Mouse (Mus musculus): ENCODE measurements around the gene Prrg2. TPM values are rescaled to one million over a fixed set of nuclear protein-coding genes. Genes with fewer than 3 reads are reported as not detected.
"Not testable (repeated sequence)": the region's sequence is repeated elsewhere in the genome, so short reads cannot be mapped to it uniquely, and the experiment has no call there.

Prrg2 gene
- polyA plus RNA-seq, 1 experiment from 2014 or later = 22.3 TPM

- Histone ChIP-seq H3K4me2 (replicated peaks) (no peak overlapping the region), H3K9ac (no peak overlapping the region), H3K27ac (no peak overlapping the region), H3K9me3 (no peaks in the 10 kb centered on the region), H3K4me1 (peaks cover 5% of the 10 kb centered on the region), H3K4me3 (no peak overlapping the region), H3K27me3 (0 out of 2 replicates have a peak, but pooled peaks cover 6% of the 10 kb centered on the region), H3K36me3 (peaks cover 32% of the 10 kb centered on the region)
- no peak for ATAC-seq (ENCODE audit: low FRiP score, low read depth)
- 88% methylated on average over 15 of the region's 15 CpGs for WGBS
These were observed 37.9 kb downstream of the Prrg2 start for GRCm38 (mm10) chr7:45024281-45025248.

GRCm38 (mm10) chr7:45023711-45024110 lies 38.8 kb downstream of the Prrg2 start:
- not testable (repeated sequence) for H3K4me3 ChIP-seq; H3K27ac ChIP-seq; H3K4me2 ChIP-seq (replicated peaks); H3K27me3 ChIP-seq; H3K9ac ChIP-seq; H3K9me3 ChIP-seq; ATAC-seq (ENCODE audit: low FRiP score, low read depth)
- 85% methylated on average over 5 of the region's 5 CpGs for WGBS
- peaks cover 23% of the 10 kb centered on the region for H3K36me3 ChIP-seq
- H3K4me1 ChIP-seq = peaks cover 13% of the 10 kb centered on the region

GRCm38 (mm10) chr7:45020225-45020624 lies 42.3 kb downstream of the Prrg2 start:
- Histone ChIP-seq H3K9ac (0 out of 2 replicates have a peak overlapping the region, but pooled peaks have one; percentile 39), H3K27me3 (0 out of 2 replicates have a peak, but pooled peaks cover 6% of the 10 kb centered on the region), H3K36me3 (no peaks in the 10 kb centered on the region), H3K9me3 (no peaks in the 10 kb centered on the region), H3K27ac (no peak overlapping the region), H3K4me3 (no peak overlapping the region), H3K4me1 (peaks cover 19% of the 10 kb centered on the region), H3K4me2 (replicated peaks) (no peak overlapping the region)
- ATAC-seq (ENCODE audit: low FRiP score, low read depth) = no peak
- WGBS = 61% methylated on average over 9 of the region's 9 CpGs

GRCm38 (mm10) chr7:45019031-45019571 lies 43.4 kb downstream of the Prrg2 start:
- H3K4me2 ChIP-seq (replicated peaks) = peak overlapping the region; percentile 81
- 0 out of 2 replicates have a peak overlapping the region, but pooled peaks have one; percentile 28 for H3K27ac ChIP-seq
- 0 out of 2 replicates have a peak, but pooled peaks cover 6% of the 10 kb centered on the region for H3K27me3 ChIP-seq
- peak overlapping the region; percentile 93; the same call in 1 of the 2 replicates for H3K4me3 ChIP-seq
- H3K9ac ChIP-seq = no peak overlapping the region
- H3K36me3 ChIP-seq = peaks cover under 1% of the 10 kb centered on the region; the same call in 1 of the 2 replicates
- WGBS = 35% methylated on average over 8 of the region's 8 CpGs
- ATAC-seq (ENCODE audit: low FRiP score, low read depth) = no peak
- peaks cover 30% of the 10 kb centered on the region for H3K4me1 ChIP-seq
- no peaks in the 10 kb centered on the region for H3K9me3 ChIP-seq

GRCm38 (mm10) chr7:45017242-45018061 lies 45.0 kb downstream of the Prrg2 start, which contains the start of gene Rras:
Gene Rras (plus strand): TSS chr7:45017961.
- Histone ChIP-seq H3K27ac (peak within 1 kb of the TSS; percentile 96), H3K9ac (peak within 1 kb of the TSS; percentile 72), H3K36me3 (peaks cover 17% of the 10 kb centered on the region), H3K9me3 (no peaks in the 10 kb centered on the region), H3K27me3 (0 out of 2 replicates have a peak, but pooled peaks cover 6% of the 10 kb centered on the region), H3K4me2 (replicated peaks) (peak within 1 kb of the TSS; percentile 81), H3K4me1 (peaks cover 34% of the 10 kb centered on the region), H3K4me3 (peak within 1 kb of the TSS; percentile 93)
- WGBS = under 1% methylated on average over 36 of the region's 36 CpGs
- peak; percentile 91 for ATAC-seq (ENCODE audit: low FRiP score, low read depth)

- H3K9ac ChIP-seq = peak overlapping the region; percentile 61
These were observed 45.7 kb downstream of the Prrg2 start for GRCm38 (mm10) chr7:45016761-45017160.

GRCm38 (mm10) chr7:45015957-45016612 lies 46.4 kb downstream of the Prrg2 start, which contains the start of gene Scaf1:
Gene Scaf1 (minus strand): TSS chr7:45016363.
- Histone ChIP-seq H3K27me3 (0 out of 2 replicates have a peak, but pooled peaks cover 5% of the 10 kb centered on the region), H3K27ac (peak within 1 kb of the TSS; percentile 96), H3K4me2 (replicated peaks) (peak within 1 kb of the TSS; percentile 81), H3K9me3 (no peaks in the 10 kb centered on the region), H3K36me3 (peaks cover 31% of the 10 kb centered on the region), H3K4me3 (peak within 1 kb of the TSS; percentile 93), H3K9ac (peak within 1 kb of the TSS; percentile 98), H3K4me1 (peaks cover 34% of the 10 kb centered on the region)
- ATAC-seq (ENCODE audit: low FRiP score, low read depth) = peak; percentile 89
- WGBS = under 1% methylated on average over 62 of the region's 69 CpGs

More at GRCm38 (mm10) chr7:45016761-45017160, 45.7 kb downstream of the Prrg2 start:
- H3K27me3 ChIP-seq = 0 out of 2 replicates have a peak, but pooled peaks cover 6% of the 10 kb centered on the region
- H3K27ac ChIP-seq = peak overlapping the region; percentile 96
- 3% methylated on average over 4 of the region's 4 CpGs for WGBS
- peaks cover 34% of the 10 kb centered on the region for H3K4me1 ChIP-seq
- H3K4me2 ChIP-seq (replicated peaks) = peak overlapping the region; percentile 81
- H3K9me3 ChIP-seq = no peaks in the 10 kb centered on the region
- peak overlapping the region; percentile 93 for H3K4me3 ChIP-seq
- no peak for ATAC-seq (ENCODE audit: low FRiP score, low read depth)
- H3K36me3 ChIP-seq = peaks cover 24% of the 10 kb centered on the region

- WGBS = under 1% methylated on average over 20 of the region's 20 CpGs
- H3K4me2 ChIP-seq (replicated peaks) = peak overlapping the region; percentile 81
- H3K27ac ChIP-seq = peak overlapping the region; percentile 79
- peak overlapping the region; percentile 98 for H3K9ac ChIP-seq
- H3K4me3 ChIP-seq = peak overlapping the region; percentile 93
- no peak for ATAC-seq (ENCODE audit: low FRiP score, low read depth)
- H3K9me3 ChIP-seq = no peaks in the 10 kb centered on the region
- peaks cover 34% of the 10 kb centered on the region for H3K4me1 ChIP-seq
- peaks cover 36% of the 10 kb centered on the region for H3K36me3 ChIP-seq
- H3K27me3 ChIP-seq = 0 out of 2 replicates have a peak, but pooled peaks cover 2% of the 10 kb centered on the region
These were observed 47.0 kb downstream of the Prrg2 start for GRCm38 (mm10) chr7:45015344-45015956.

- Histone ChIP-seq H3K4me2 (replicated peaks) (peak overlapping the region; percentile 81; the same call in 1 of the 2 replicates), H3K4me1 (peaks cover 29% of the 10 kb centered on the region), H3K36me3 (peaks cover 49% of the 10 kb centered on the region), H3K27ac (no peak overlapping the region), H3K27me3 (no peaks in the 10 kb centered on the region), H3K9ac (no peak overlapping the region), H3K9me3 (no peaks in the 10 kb centered on the region), H3K4me3 (no peak overlapping the region)
- ATAC-seq (ENCODE audit: low FRiP score, low read depth) = no peak
- WGBS = 98% methylated on average over 3 of the region's 3 CpGs
These were observed 48.4 kb downstream of the Prrg2 start for GRCm38 (mm10) chr7:45014096-45014451.

- Histone ChIP-seq H3K4me3 (no peak overlapping the region), H3K27ac (no peak overlapping the region), H3K27me3 (no peaks in the 10 kb centered on the region), H3K4me1 (peaks cover 24% of the 10 kb centered on the region), H3K4me2 (replicated peaks) (no peak overlapping the region), H3K36me3 (peaks cover 55% of the 10 kb centered on the region), H3K9me3 (no peaks in the 10 kb centered on the region), H3K9ac (no peak overlapping the region)
- 96% methylated on average over 16 of the region's 16 CpGs for WGBS
- ATAC-seq (ENCODE audit: low FRiP score, low read depth) = no peak
These were observed 48.9 kb downstream of the Prrg2 start for GRCm38 (mm10) chr7:45013366-45014095.

All from limb, embryonic 13.5 days (tissue).